Mouse (Mus musculus) c-Kit-positive CD71-positive TER-119-negative erythroid progenitor cells, embryonic 14.5 days (primary cell): ENCODE data around the gene Hs3st3a1.

Experiments
- DNase-seq: peaks from one replicate; pipeline ENCODE4 v3.0.0-alpha.2; 2013; ENCODE audit warnings: low read depth

Hs3st3a1 gene

DNA sequence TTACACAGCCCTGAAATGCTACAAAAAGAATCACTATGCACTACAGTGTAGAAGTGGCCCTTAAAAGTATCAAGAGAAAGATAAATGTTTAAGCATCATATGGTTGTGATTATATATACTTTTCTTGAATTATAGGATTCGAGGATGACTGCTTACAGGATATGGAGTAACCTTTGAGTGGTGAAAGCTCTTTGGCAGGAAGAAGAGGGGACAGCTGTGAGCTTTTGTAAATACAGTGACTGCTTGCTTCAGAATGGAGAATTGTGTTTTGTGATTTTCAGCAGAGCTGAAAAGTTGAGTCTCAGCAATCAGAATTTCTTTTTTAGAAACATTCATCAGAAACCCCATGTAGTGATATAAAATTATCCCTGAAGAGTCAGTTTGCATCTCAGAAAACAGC is 124.3 kb downstream of the Hs3st3a1 start:
- DNase-seq: no peak

DNA sequence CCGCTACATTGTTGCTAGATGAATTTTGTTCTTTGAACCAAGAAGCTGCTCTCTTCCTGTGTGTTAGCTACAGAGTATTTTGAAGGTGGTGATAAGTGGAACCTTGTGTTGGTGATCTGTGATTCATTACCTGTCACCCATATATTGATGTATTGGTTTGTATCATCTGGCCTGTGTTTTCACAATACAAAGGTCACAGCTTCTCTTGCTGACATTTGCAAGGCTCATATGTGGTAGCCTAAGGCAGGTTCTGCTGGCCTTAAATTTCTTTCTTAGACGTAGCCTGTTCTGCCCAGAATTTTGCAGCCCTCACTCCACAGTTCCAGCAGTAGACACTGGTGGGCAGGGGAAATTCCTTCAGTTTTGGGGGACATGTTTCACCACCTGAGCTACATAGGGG is 125.3 kb downstream of the Hs3st3a1 start:
- DNase-seq: no peak

GRCm38 (mm10) chr11:64562771-64563170 is 127.6 kb downstream of the Hs3st3a1 start:
- no peak for DNase-seq
